Mouse (Mus musculus): Measurements from ENCODE around the gene Inpp5a.

Gene Inpp5a

GRCm38 (mm10) chr7:139538541-139538940 lies 149.6 kb downstream of the Inpp5a start:
- DNase-seq (ENCODE audit: low spot score) = peak; percentile 42

GRCm38 (mm10) chr7:139540601-139541000 lies 151.7 kb downstream of the Inpp5a start:
- DNase-seq (ENCODE audit: low spot score) = no peak

GRCm38 (mm10) chr7:139541422-139541821 lies 152.5 kb downstream of the Inpp5a start:
- DNase-seq (ENCODE audit: low spot score) = no peak

- DNase-seq (ENCODE audit: low spot score) = peak; percentile 71
Measured at GRCm38 (mm10) chr7:139544706-139545625, 156.1 kb downstream of the Inpp5a start.

- no peak for DNase-seq (ENCODE audit: low spot score)
Measured at GRCm38 (mm10) chr7:139547325-139547724, 158.4 kb downstream of the Inpp5a start.

GRCm38 (mm10) chr7:139550086-139550783 lies 161.3 kb downstream of the Inpp5a start:
- no peak for DNase-seq (ENCODE audit: low spot score)

- no peak for DNase-seq (ENCODE audit: low spot score)
Measured at GRCm38 (mm10) chr7:139551519-139551918, 162.6 kb downstream of the Inpp5a start.

- no peak for DNase-seq (ENCODE audit: low spot score)
Measured at GRCm38 (mm10) chr7:139556331-139556730, 167.4 kb downstream of the Inpp5a start.

- DNase-seq (ENCODE audit: low spot score) = no peak
Measured at GRCm38 (mm10) chr7:139556746-139557526, 168.0 kb downstream of the Inpp5a start.

- no peak for DNase-seq (ENCODE audit: low spot score)
Measured at GRCm38 (mm10) chr7:139559659-139560058, 170.8 kb downstream of the Inpp5a start.

GRCm38 (mm10) chr7:139563425-139563824 lies 174.5 kb downstream of the Inpp5a start:
- no peak for DNase-seq (ENCODE audit: low spot score)

- no peak for DNase-seq (ENCODE audit: low spot score)
Measured at GRCm38 (mm10) chr7:139564161-139564560, 175.3 kb downstream of the Inpp5a start.

- no peak for DNase-seq (ENCODE audit: low spot score)
Measured at GRCm38 (mm10) chr7:139565998-139566397, 177.1 kb downstream of the Inpp5a start.

- DNase-seq (ENCODE audit: low spot score) = no peak
Measured at GRCm38 (mm10) chr7:139566533-139566932, 177.6 kb downstream of the Inpp5a start.

GRCm38 (mm10) chr7:139570788-139571187 lies 181.9 kb downstream of the Inpp5a start:
- no peak for DNase-seq (ENCODE audit: low spot score)

GRCm38 (mm10) chr7:139572665-139573064 lies 183.8 kb downstream of the Inpp5a start:
- no peak for DNase-seq (ENCODE audit: low spot score)

- DNase-seq (ENCODE audit: low spot score) = no peak
Measured at GRCm38 (mm10) chr7:139576064-139576686, 187.3 kb downstream of the Inpp5a start.

- no peak for DNase-seq (ENCODE audit: low spot score)
Measured at GRCm38 (mm10) chr7:139579261-139579905, 190.5 kb downstream of the Inpp5a start.

GRCm38 (mm10) chr7:139580851-139581775 lies 192.2 kb downstream of the Inpp5a start:
- DNase-seq (ENCODE audit: low spot score) = no peak
